13 mouse cellular contexts compared by ENCODE assay signal in the genomic region with DNA sequence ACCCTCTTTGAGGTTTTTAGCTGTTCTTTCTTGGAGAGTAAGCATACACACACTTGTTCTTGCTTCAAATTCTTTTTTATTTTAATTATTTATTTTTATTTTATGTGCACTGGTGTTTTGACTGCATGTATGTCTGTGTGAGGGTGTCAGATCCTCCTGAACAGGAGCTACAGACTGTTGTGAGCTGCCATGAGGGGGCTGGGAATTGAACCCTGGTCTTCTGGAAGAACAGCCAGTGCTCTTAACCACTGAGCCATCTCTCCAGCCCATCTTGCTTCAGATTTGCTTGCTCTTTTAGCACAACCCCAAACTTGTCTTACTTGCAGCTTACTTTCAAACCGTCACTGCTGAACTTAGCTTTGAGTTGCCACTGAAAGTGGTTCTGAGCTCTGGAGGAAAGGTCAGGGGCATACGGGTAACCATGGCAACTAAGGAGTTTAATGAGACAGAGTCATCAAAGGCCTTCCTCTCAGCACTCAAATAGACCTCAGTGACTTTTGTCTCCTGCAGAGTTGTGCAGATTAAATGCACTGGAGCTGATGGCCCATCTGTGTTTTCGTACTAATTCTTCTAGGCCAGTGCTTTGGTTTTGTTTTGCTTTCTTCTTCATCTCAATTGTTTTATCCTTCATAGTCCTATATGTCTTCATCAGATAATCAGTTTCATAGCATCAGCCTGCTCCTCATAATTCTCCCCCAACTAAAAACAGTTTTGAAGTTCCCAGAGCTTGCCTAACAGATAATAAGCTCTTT. TPM values are rescaled to one million over a fixed set of nuclear protein-coding genes. Genes with fewer than 3 reads are reported as not detected.
DNase-seq lines count a peak whose midpoint lies in the region; ATAC-seq lines count a peak whose summit lies in the region.
"Had no signal": no experiment of that assay in that cellular context is flagged by ENCODE, and none has a peak within 500 bp of the region (broad histone marks: within the 10 kb centered on the region; RNA-seq: fewer than 3 reads in every experiment).

No protein-coding gene starts in this region.

- no peak for ATAC-seq in forebrain, embryonic 16.5 days
- peak; percentile 72 for ATAC-seq in activated CD4-positive, CD25-positive, alpha-beta regulatory T cell, adult 4 months
- ATAC-seq in megakaryocyte progenitor cell, adult 5-6 weeks (replicated peaks; ENCODE audit: poor library complexity) = no peak

- WGBS in forebrain, embryonic 10.5 days = 20% methylated on average over 3 of the region's 3 CpGs
- 10% methylated on average over 3 of the region's 3 CpGs for WGBS in forebrain, embryonic 16.5 days
- WGBS in embryonic facial prominence, embryonic 10.5 days = 25% methylated on average over 3 of the region's 3 CpGs

- no peaks in the 10 kb centered on the region for H3K9me3 ChIP-seq in forebrain, embryonic 10.5 days
- no peaks in the 10 kb centered on the region for H3K9me3 ChIP-seq in forebrain, embryonic 16.5 days (ENCODE audit: control insufficient read depth, low read length)
- H3K9me3 ChIP-seq in embryonic facial prominence, embryonic 10.5 days = no peaks in the 10 kb centered on the region
- H3K9me3 ChIP-seq: liver, embryonic 13.5 days had no signal

- H3K4me1 ChIP-seq in forebrain, embryonic 10.5 days = peaks cover 19% of the 10 kb centered on the region
- H3K4me1 ChIP-seq in forebrain, embryonic 16.5 days (replicated peaks; ENCODE audit: control insufficient read depth, insufficient read depth, low read length) = no peaks in the 10 kb centered on the region
- peaks cover 20% of the 10 kb centered on the region for H3K4me1 ChIP-seq in embryonic facial prominence, embryonic 10.5 days
- H3K4me1 ChIP-seq: liver, embryonic 13.5 days had no signal

- H3K27ac ChIP-seq in forebrain, embryonic 10.5 days = no peak overlapping the region
- H3K27ac ChIP-seq in forebrain, embryonic 16.5 days (ENCODE audit: low read length) = no peak overlapping the region
- no peak overlapping the region; the same call in 1 of the 2 replicates for H3K27ac ChIP-seq in embryonic facial prominence, embryonic 10.5 days (replicated peaks)
- H3K27ac ChIP-seq: liver, embryonic 13.5 days had no signal

- H3K27me3 ChIP-seq in forebrain, embryonic 10.5 days (ENCODE audit: poor library complexity, severe bottlenecking) = no peaks in the 10 kb centered on the region
- H3K27me3 ChIP-seq in forebrain, embryonic 16.5 days (replicated peaks; ENCODE audit: control insufficient read depth, insufficient read depth, low read length) = no peaks in the 10 kb centered on the region
- H3K27me3 ChIP-seq in embryonic facial prominence, embryonic 10.5 days (replicated peaks; ENCODE audit: low read depth, poor library complexity, severe bottlenecking) = no peaks in the 10 kb centered on the region
- H3K27me3 ChIP-seq: liver, embryonic 13.5 days had no signal

- peaks cover 8% of the 10 kb centered on the region; the same call in 1 of the 2 replicates for H3K36me3 ChIP-seq in forebrain, embryonic 10.5 days (replicated peaks)
- no peaks in the 10 kb centered on the region for H3K36me3 ChIP-seq in forebrain, embryonic 16.5 days (ENCODE audit: control insufficient read depth, insufficient read depth)
- H3K36me3 ChIP-seq in embryonic facial prominence, embryonic 10.5 days (replicated peaks) = no peaks in the 10 kb centered on the region
- H3K36me3 ChIP-seq: liver, embryonic 13.5 days had no signal

- no peak overlapping the region for H3K4me2 ChIP-seq in forebrain, embryonic 16.5 days (ENCODE audit: low read length)
- H3K4me2 ChIP-seq: liver, embryonic 13.5 days had no signal

- no peak overlapping the region for H3K4me3 ChIP-seq in forebrain, embryonic 10.5 days
- H3K4me3 ChIP-seq in forebrain, embryonic 16.5 days (replicated peaks; ENCODE audit: low read length) = no peak overlapping the region
- H3K4me3 ChIP-seq in embryonic facial prominence, embryonic 10.5 days = no peak overlapping the region
- H3K4me3 ChIP-seq: liver, embryonic 13.5 days had no signal

- H3K9ac ChIP-seq in forebrain, embryonic 16.5 days (replicated peaks; ENCODE audit: low read depth, low read length) = no peak overlapping the region
- H3K9ac ChIP-seq: liver, embryonic 13.5 days had no signal

- DNase-seq in forebrain, embryonic 10.5 days (ENCODE audit: extremely low spot score, low spot score) = peak; percentile 35
- DNase-seq in embryonic facial prominence, embryonic 10.5 days (ENCODE audit: low spot score) = peak; percentile 42
- DNase-seq in mesoderm, embryonic 11.5 days (ENCODE audit: low read depth, low spot score) = peak; percentile 68
- no peak for DNase-seq in spleen, postnatal 14 days (ENCODE audit: low spot score in 2 of 2)
- DNase-seq in right cerebral cortex, postnatal 25 days = no peak
- DNase-seq: cerebellum, adult 9-11 months; gastrocnemius, postnatal 14 days; kidney, adult 8-10 months; liver, embryonic 13.5 days; thymus, adult 2 months had no signal

RNA-seq across cellular contexts. Expression of a gene that starts 15.0 kb away (rescaled TPM):
- 0.62 and 0.63 TPM in 2 replicates for polyA plus RNA-seq in forebrain, embryonic 10.5 days (2016; fragmentation: Nextera tagmentation; extraction: Ambion mirVana)
- 9.8 and 10.4 TPM in 2 replicates for polyA plus RNA-seq in forebrain, embryonic 16.5 days (2015; fragmentation: Nextera tagmentation; extraction: Ambion mirVana)
- under 1 TPM in 1 of 2 experiments, not detected in 1; 0.79 TPM for polyA plus RNA-seq in activated CD4-positive, CD25-positive, alpha-beta regulatory T cell, adult 4 months (2017; shearing (Covaris generic))
- polyA plus RNA-seq in embryonic facial prominence, embryonic 10.5 days (2016; fragmentation: Nextera tagmentation; extraction: Ambion mirVana) = 0.65 and 1.0 TPM in 2 replicates
- total RNA-seq in megakaryocyte progenitor cell, adult 5-6 weeks (2015) = 0.32 TPM in 1 of 2 replicates, not detected in the other
- total RNA-seq in megakaryocyte progenitor cell, adult 5-6 weeks (2017) = 0.17 TPM in 1 of 2 replicates, not detected in the other

Comparison
In these comparisons a context has a peak if more than half of its experiments do, and no peak if none do; other contexts are left out.
1. DNase-seq: peak in forebrain, embryonic 10.5 days (single experiment), embryonic facial prominence, embryonic 10.5 days (single experiment) and mesoderm, embryonic 11.5 days (single experiment); none in spleen, postnatal 14 days (0 of 2) and right cerebral cortex, postnatal 25 days (single experiment).